Mouse (Mus musculus) cerebellum, adult (tissue): ENCODE data around the gene Zfp790.
"Not testable (repeated sequence)": the region's sequence is repeated elsewhere in the genome, so short reads cannot be mapped to it uniquely, and the experiment has no call there.

Experiments
- ATAC-seq: cut with Nextera tagmentation; 2 replicates; pipeline ENCODE4 v1.9.2; 2017; ENCODE audit warnings: mild to moderate bottlenecking, moderate library complexity, mixed read lengths; ENCODE audit not compliant: insufficient number of reproducible peaks, low FRiP score, low TSS enrichment

The Zfp790 gene

GRCm38 (mm10) chr7:29839256-29839655, 23.3 kb downstream of the Zfp790 start:
- ATAC-seq = no peak

- no peak for ATAC-seq
These were observed 26.2 kb downstream of the Zfp790 start for GRCm38 (mm10) chr7:29842105-29842504.

GRCm38 (mm10) chr7:29844616-29845015, 28.7 kb downstream of the Zfp790 start:
- ATAC-seq = no peak

- no peak for ATAC-seq
These were observed 36.9 kb downstream of the Zfp790 start for GRCm38 (mm10) chr7:29852831-29853218.

GRCm38 (mm10) chr7:29853219-29853842, 37.4 kb downstream of the Zfp790 start, which contains the start of gene Zfp940:
Gene Zfp940 (minus strand): TSS chr7:29853669.
- ATAC-seq = peak; percentile 95

- peak; percentile 99 for ATAC-seq
These were observed 43.9 kb downstream of the Zfp790 start, which contains the start of gene Zfp420 for GRCm38 (mm10) chr7:29859532-29860517. Gene Zfp420 (plus strand): TSS chr7:29859979.

- ATAC-seq = no peak
These were observed 45.7 kb downstream of the Zfp790 start for GRCm38 (mm10) chr7:29861660-29862059.

GRCm38 (mm10) chr7:29874256-29874655, 58.3 kb downstream of the Zfp790 start:
- no peak for ATAC-seq

GRCm38 (mm10) chr7:29877561-29877960, 61.6 kb downstream of the Zfp790 start:
- ATAC-seq = not testable (repeated sequence)

GRCm38 (mm10) chr7:29880056-29880455, 64.1 kb downstream of the Zfp790 start:
- ATAC-seq = no peak
